Mouse (Mus musculus): Measurements from ENCODE around the gene Lyplal1.

GRCm38 (mm10) chr1:186054227-186054626 lies 62.9 kb downstream of the Lyplal1 start:
- TF ChIP-seq CTCF (IDR thresholded peaks at IDR 0.05; ENCODE audit: extremely low read depth, insufficient read depth, low read length) = no peak
- TF ChIP-seq POLR2A (IDR thresholded peaks at IDR 0.05; ENCODE audit: extremely low read depth, insufficient read depth, low read length) = no peak

Data from cortical plate, adult 2 months (tissue).